ENCODE assay signal across 20 mouse cellular contexts in genomic region chr5:144263082-144263481, GRCm38 (mm10). TPM values are rescaled to one million over a fixed set of nuclear protein-coding genes. Genes with fewer than 3 reads are reported as not detected.
DNase-seq lines count a peak whose midpoint lies in the region; ATAC-seq lines count a peak whose summit lies in the region.
"Had no signal": no experiment of that assay in that cellular context is flagged by ENCODE, and none has a peak within 500 bp of the region (broad histone marks: within the 10 kb centered on the region; RNA-seq: fewer than 3 reads in every experiment).

No protein-coding gene starts in this region.

- no peak overlapping the region for H3K4me3 ChIP-seq in heart, embryonic 12.5 days
- H3K4me3 ChIP-seq in kidney, embryonic 14.5 days (ENCODE audit: low read length): no peak overlapping the region
- no peak overlapping the region for H3K4me3 ChIP-seq in brown adipose tissue, adult 24 weeks (ENCODE audit: insufficient read depth, low read depth, low read length)
- H3K4me3 ChIP-seq: forebrain, embryonic 15.5 days; hindbrain, embryonic 12.5 days had no signal

- no peaks in the 10 kb centered on the region for H3K27me3 ChIP-seq in heart, embryonic 12.5 days (replicated peaks)
- no peaks in the 10 kb centered on the region for H3K27me3 ChIP-seq in kidney, embryonic 14.5 days (ENCODE audit: control insufficient read depth, insufficient read depth, low read length)
- H3K27me3 ChIP-seq: forebrain, embryonic 15.5 days; hindbrain, embryonic 12.5 days had no signal

- ATAC-seq in heart, embryonic 12.5 days (ENCODE audit: insufficient number of reproducible peaks, low FRiP score): no peak
- no peak for ATAC-seq in kidney, embryonic 14.5 days (ENCODE audit: low FRiP score, low TSS enrichment)
- ATAC-seq: forebrain, embryonic 15.5 days; midbrain, embryonic 16.5 days had no signal

- peak overlapping the region; percentile 53; the same call in 1 of the 2 replicates for H3K27ac ChIP-seq in heart, embryonic 12.5 days (ENCODE audit: poor library complexity, severe bottlenecking)
- 0 out of 2 replicates have a peak overlapping the region, but pooled peaks have one; percentile 59 for H3K27ac ChIP-seq in kidney, embryonic 14.5 days (ENCODE audit: low read depth, low read length)
- peak overlapping the region; percentile 32 for H3K27ac ChIP-seq in brown adipose tissue, adult 24 weeks (replicated peaks; ENCODE audit: low read depth, low read length)
- H3K27ac ChIP-seq: forebrain, embryonic 15.5 days; hindbrain, embryonic 12.5 days had no signal

- peaks cover 58% of the 10 kb centered on the region for H3K36me3 ChIP-seq in heart, embryonic 12.5 days
- H3K36me3 ChIP-seq in kidney, embryonic 14.5 days (ENCODE audit: control insufficient read depth, insufficient read depth, low read length): peaks cover 53% of the 10 kb centered on the region

- no peak for DNase-seq in heart, adult 18-20 months
- no peak for DNase-seq in kidney, adult 9 months
- DNase-seq in lung, postnatal 25 days (ENCODE audit: low spot score): peak; percentile 59
- no peak for DNase-seq in right cerebral cortex, adult 18-20 months
- DNase-seq: adrenal gland, adult 8-10 months; B cell, adult 2 months; cerebellum, adult 9-11 months; embryo, embryonic 11 days; gastrocnemius, postnatal 36 days; kidney, adult 8-10 months; kidney, postnatal 36 days; left cerebral cortex, postnatal 4 days; right cerebral cortex, postnatal 4 days had no signal

- H3K4me1 ChIP-seq in heart, embryonic 12.5 days (replicated peaks): peaks cover 74% of the 10 kb centered on the region
- H3K4me1 ChIP-seq in kidney, embryonic 14.5 days (ENCODE audit: control insufficient read depth, insufficient read depth, low read length): peaks cover 21% of the 10 kb centered on the region
- peaks cover 47% of the 10 kb centered on the region for H3K4me1 ChIP-seq in brown adipose tissue, adult 24 weeks (ENCODE audit: control insufficient read depth, insufficient read depth, insufficient read length, low read length)

- no peaks in the 10 kb centered on the region for H3K9me3 ChIP-seq in heart, embryonic 12.5 days (replicated peaks)
- no peaks in the 10 kb centered on the region for H3K9me3 ChIP-seq in kidney, embryonic 14.5 days (ENCODE audit: control insufficient read depth, low read length)
- H3K9me3 ChIP-seq: forebrain, embryonic 15.5 days; hindbrain, embryonic 12.5 days had no signal

- peak overlapping the region; percentile 19 for H3K4me2 ChIP-seq in heart, embryonic 12.5 days
- H3K4me2 ChIP-seq in kidney, embryonic 14.5 days (replicated peaks; ENCODE audit: low read depth, low read length): no peak overlapping the region
- H3K4me2 ChIP-seq: forebrain, embryonic 15.5 days; hindbrain, embryonic 12.5 days; liver, embryonic 11.5 days had no signal

- WGBS in heart, embryonic 12.5 days: 50% methylated on average over 9 of the region's 9 CpGs
- 62% methylated on average over 9 of the region's 9 CpGs for WGBS in kidney, embryonic 14.5 days

- H3K9ac ChIP-seq in heart, embryonic 12.5 days: peak overlapping the region; percentile 6; the same call in 1 of the 2 replicates
- no peak overlapping the region for H3K9ac ChIP-seq in kidney, embryonic 14.5 days (ENCODE audit: low read depth, low read length)
- H3K9ac ChIP-seq: forebrain, embryonic 15.5 days; hindbrain, embryonic 12.5 days had no signal

RNA-seq across cellular contexts. Expression of gene Bri3, which starts 18.8 kb away (rescaled TPM):
- polyA plus RNA-seq in heart, embryonic 12.5 days (2016; fragmentation: Nextera tagmentation; extraction: Ambion mirVana): 127 and 133 TPM in 2 replicates
- total RNA-seq in heart, adult 18-20 months (2021): 100 to 1,000 TPM; 149 to 160 TPM
- 136 and 148 TPM in 2 replicates for polyA plus RNA-seq in kidney, embryonic 14.5 days (2014; fragmentation: Nextera tagmentation; extraction: Ambion mirVana)
- polyA plus RNA-seq in brown adipose tissue, adult 24 weeks (2012; ENCODE audit: insufficient read depth, insufficient read length, missing spikeins): 230 and 282 TPM in 2 replicates

RNA-seq across cellular contexts. Expression of gene Tecpr1, which starts 39.7 kb away (rescaled TPM):
- 19.1 and 19.3 TPM in 2 replicates for polyA plus RNA-seq in heart, embryonic 12.5 days (2016; fragmentation: Nextera tagmentation; extraction: Ambion mirVana)
- total RNA-seq in heart, adult 18-20 months (2021): 10 to 100 TPM; 27.1 to 27.3 TPM
- 13.9 and 16.4 TPM in 2 replicates for polyA plus RNA-seq in kidney, embryonic 14.5 days (2014; fragmentation: Nextera tagmentation; extraction: Ambion mirVana)
- 25.9 and 41.4 TPM in 2 replicates for polyA plus RNA-seq in brown adipose tissue, adult 24 weeks (2012; ENCODE audit: insufficient read depth, insufficient read length, missing spikeins)
